Mouse (Mus musculus): ENCODE data around the gene Ephb4.

DNA sequence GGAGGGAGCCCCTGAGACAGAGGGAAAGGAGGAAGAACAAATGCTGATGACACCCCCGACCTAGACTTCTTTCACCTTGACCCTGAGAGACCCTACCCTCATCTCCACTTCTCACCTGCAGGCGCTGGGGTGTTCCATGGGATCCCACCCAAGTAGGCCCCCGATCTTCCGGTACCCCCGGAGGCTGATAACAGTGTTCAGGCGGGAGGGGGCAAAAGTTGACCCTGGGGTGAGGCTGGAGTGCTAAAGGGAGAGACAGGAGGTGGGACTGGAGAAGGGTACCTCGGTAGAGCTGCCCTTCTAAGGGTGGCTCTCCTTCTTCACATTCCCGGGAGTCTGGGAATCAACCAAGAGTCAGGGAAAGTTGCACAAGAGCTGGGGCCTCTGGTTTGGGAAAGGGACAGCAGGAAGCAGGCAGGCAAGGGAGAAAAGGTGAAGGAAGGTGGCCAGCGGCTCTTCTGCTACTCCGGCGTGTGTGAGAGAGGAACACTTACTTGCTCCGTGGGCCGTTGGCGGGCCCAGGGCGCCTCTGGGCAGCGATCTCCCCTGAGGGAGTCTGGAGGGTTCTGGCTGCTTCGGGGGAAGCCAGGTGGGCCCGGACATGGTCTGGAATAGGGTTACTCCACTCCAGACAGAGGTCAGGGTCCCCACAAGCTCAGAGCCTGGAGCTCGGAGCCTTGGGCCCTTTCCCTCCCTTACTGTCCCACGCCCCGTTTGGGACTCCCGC, 36.3 kb upstream of the Ephb4 start:
- TF ChIP-seq CTCF (IDR thresholded peaks at IDR 0.05; ENCODE audit: extremely low read depth, insufficient read length, insufficient replicate concordance, low read depth, low read length) (no peak), POLR2A (IDR thresholded peaks at IDR 0.05; ENCODE audit: low read depth, low read length) (no peak)
